Mouse (Mus musculus): ENCODE results near the gene Sh2d5. TPM values are rescaled to one million over a fixed set of nuclear protein-coding genes. Genes with fewer than 3 reads are reported as not detected.

Gene Sh2d5
- total RNA-seq, 4 experiments from 2014 or later: 0.50 TPM; not detected in 3

Other genes with a start within 250 kb of the Sh2d5 start
- gene Hp1bp3, start 34.1 kb upstream of the Sh2d5 start, total RNA-seq (2022): 10 to 100 TPM; 81.4 to 89.4 (median 84.4) TPM
- under 1 TPM in 3 of 4 experiments, not detected in 1; 0.11 to 0.22 (median 0.14) TPM for gene Kif17, start within 50 bp of the Sh2d5 start, total RNA-seq (2022)
- 10 to 100 TPM; 63.3 to 65.5 (median 64.3) TPM for gene Ddost, start 54.3 kb downstream of the Sh2d5 start, total RNA-seq (2022)
- 100 to 1,000 TPM; 791 to 970 (median 864) TPM for gene Pink1, start 75.9 kb downstream of the Sh2d5 start, total RNA-seq (2022)
- 1 to 10 TPM; 2.1 to 3.2 (median 2.8) TPM for gene Cda, start 117.6 kb downstream of the Sh2d5 start, total RNA-seq (2022)
- not detected for gene Fam43b, start 146.1 kb downstream of the Sh2d5 start, total RNA-seq (2022)
- 10 to 100 TPM; 72.0 to 84.5 (median 75.5) TPM for gene Mul1, start 184.3 kb downstream of the Sh2d5 start, total RNA-seq (2022)
- gene Camk2n1, start 203.9 kb downstream of the Sh2d5 start, total RNA-seq (2022): 10 to 100 TPM; 10.8 to 12.7 (median 11.1) TPM

Data from heart, adult 8-10 months (tissue).